Mouse (Mus musculus): Measurements from ENCODE around the gene Foxn1.
A peak's percentile ranks its signal among the peaks of the same experiment; 100 is the strongest.

The Foxn1 gene

DNA sequence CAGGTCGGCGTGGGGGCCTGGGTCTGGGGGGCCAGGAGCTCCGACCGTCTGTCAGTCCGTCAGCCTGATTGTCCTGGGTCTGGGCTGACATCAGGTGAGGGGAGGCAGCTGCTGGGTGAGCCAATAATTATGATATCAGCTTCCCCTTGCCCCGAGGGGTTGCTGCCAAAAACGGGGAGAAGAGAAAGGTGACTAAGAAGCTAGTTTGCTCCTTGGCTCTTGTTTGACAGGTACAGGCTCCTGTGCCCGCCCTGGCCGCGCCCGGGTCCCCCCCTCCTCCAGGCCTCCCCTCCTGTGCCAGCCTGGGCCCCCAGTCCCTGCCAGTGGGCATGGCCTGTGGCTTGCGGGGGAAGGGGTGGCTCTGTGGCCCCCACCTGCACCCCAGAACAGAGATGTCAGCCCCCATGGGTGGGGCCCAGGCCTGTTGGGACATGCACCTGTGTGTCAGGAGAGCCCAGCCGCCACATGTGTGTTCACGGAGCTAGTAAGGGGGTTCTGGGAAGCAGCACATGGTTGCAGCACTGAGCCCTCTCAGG, at the start of gene Foxn1:
TSS of gene Foxn1 (minus strand) at position 51 of the 536 bp plus-strand sequence.
- DNase-seq = no peak

DNA sequence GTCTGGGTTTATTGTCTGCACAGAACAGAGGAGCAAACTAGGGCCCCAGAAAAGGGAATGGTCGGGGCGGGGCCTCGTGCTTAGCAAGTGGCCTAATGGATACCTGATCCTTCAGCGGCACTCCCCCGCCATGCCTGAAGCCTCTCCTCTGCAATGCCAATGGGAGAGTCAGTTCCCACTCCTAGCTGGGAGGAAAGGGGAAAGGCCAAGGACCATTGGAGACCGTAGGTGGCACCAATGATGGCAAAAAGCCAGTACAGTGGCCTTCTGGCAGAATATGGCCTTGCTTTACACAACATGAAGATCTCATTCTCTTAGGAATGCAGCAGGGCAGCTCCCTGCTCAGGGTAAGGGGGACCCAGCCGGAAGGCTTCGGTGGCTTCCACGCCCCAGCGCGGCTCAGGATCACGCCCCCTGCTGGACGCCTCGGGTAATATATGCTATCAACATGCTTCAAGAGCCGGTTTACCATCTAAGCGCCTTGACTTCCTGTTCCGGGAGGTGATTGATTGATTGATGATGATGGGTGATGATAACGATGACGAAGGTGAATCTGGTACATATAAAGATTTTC, 49.5 kb upstream of the Foxn1 start:
- DNase-seq = peak in 1 of 2 experiments; percentile 50

DNA sequence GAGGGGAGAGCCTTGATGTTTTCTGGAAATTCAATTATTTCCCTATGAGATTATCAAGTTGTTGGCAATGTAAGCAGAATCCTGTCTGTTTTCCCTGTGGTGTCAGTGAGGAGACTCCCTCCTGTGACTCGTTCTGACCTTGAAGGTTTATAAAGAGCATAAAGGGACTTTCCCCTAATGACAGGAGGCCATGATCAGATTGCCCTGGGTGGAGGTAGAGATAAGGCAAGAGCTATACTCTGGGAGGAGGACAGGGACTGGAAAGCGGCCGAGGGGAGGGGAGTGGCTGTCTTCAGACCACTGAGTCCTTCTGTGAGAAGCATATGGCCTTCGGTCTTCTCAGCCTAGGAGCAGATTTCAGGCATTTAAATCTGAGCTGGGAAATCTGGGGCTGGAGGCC, 47.7 kb upstream of the Foxn1 start:
- DNase-seq = no peak

DNA sequence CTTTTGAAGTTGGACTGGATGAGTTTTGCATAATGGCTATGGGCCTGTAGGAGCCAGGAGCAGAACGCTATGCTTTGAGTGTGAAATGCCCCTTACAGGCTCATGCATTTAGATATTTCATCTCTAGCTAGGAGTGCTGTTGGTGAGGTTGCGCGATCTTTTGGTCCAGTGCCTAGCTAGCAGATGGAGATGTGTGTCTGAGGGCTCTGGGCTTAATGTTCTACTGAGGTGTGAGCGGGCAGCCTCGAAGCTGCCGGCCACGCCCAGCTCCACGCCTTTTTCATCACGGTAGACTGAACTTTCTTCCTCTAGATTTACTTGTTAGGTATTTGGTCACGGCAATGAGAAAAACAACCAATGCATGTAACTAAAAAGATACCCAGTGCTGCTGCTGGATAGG, 44.8 kb upstream of the Foxn1 start:
- peak; percentile 71 to 79 for DNase-seq

DNA sequence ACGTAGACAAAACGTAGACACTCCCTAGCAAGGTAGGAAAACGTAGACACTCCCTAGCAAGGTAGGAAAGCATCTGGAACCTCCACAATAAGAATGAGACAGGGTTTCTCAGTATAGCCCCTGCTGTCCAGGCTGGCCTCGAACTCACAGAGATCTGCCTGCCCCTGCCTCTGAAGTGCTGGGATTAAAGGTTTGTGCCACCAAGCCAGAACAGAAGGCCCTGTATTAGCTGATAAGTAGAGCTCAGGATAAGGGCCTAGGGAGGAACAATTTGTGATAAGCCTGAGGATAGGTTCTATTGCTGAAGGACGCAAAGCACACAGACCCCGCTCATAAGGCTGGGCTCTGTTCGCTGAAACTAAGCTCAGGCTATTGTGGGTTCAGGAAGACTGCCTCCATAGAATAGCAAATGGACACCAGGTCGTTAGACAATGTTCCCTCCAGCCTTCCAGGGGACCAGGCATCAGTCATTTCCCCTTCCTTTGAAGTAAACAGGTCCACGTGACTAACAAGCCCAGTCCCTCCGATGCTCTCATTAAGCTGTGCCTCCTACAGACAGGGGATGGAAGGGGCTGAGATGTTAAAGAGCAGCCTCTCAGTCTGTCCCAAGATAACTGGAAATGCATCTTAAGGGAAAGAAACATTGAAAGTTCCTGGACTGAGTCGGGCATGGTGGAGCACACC, 44.0 kb upstream of the Foxn1 start:
- DNase-seq = no peak

DNA sequence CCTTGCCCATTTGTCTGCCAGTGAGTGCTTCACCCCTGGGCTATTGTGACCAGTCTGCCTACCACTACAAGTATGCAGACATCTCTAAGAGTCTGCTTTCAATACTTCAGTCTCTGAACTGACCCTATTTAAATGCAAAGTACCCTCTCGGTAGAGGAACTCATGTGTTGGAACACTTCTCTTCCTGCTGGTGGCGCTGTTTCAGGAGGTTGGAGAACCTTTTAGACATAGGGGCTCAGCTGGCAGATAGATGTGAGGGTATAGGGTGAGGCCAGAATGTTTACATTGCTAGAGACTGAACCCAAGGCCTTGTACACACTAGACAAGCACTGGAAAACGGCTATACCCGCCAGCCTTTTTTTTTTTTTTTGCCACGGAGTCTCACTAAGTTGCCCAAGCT, 42.0 kb upstream of the Foxn1 start:
- DNase-seq = no peak

DNA sequence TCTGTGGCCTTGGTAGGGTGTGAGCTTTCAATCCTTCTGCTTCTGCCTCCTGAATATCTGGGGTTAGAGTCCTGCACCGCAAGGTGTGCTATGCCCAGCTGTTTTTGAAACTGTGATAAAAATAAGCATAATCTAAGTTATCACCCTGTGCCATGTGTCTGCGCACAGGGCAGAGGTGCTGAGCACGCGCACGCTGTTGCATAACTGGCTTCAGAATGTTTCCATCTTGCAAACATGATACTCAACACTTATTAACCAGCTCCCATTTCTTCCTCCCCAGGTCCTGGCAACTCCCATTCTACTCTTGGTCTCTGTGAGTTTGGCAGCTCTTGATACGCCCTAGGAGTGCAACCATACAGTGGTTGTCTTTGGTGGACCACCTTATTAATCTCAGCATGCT, 41.3 kb upstream of the Foxn1 start:
- peak; percentile 71 to 78 for DNase-seq

DNA sequence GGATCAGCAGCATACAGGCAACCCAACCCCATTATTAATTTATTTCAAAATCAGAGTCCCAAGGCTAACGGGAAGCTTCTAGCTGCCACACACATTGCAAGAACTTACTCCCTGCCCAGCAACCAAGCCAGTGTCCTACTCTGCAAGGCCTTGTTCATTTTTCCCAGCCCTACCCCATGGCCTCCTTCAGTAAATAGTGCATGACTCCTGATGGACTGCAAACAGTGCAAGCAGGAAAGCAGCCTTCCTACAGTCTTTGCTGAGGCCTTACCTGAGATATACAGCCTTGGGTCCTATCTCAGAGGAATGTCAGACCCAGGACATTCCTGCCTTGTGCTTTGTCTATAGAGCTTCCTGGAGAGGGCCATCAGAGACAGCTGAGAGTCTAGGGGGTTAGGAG, 39.2 kb upstream of the Foxn1 start:
- DNase-seq = no peak

DNA sequence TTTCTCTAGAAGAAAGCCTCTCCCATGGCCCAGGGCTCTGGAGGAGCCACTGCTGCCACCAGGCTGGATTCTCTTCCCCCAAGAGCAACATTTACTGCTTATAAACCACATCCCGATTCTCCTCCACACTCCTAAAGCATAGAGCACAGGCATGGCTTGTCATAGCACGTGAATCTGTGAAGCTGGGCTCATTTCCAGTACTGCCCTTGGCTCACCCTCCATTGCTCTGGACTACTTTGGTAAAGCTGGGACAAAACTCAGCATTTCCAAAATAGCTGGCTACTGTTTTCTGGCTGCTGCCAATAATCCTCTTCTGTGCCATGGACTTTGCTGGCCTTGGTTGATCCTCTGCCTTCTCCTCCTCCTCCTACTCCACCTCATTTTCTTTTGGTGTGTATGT, 38.0 kb upstream of the Foxn1 start:
- peak; percentile 67 to 75 for DNase-seq

DNA sequence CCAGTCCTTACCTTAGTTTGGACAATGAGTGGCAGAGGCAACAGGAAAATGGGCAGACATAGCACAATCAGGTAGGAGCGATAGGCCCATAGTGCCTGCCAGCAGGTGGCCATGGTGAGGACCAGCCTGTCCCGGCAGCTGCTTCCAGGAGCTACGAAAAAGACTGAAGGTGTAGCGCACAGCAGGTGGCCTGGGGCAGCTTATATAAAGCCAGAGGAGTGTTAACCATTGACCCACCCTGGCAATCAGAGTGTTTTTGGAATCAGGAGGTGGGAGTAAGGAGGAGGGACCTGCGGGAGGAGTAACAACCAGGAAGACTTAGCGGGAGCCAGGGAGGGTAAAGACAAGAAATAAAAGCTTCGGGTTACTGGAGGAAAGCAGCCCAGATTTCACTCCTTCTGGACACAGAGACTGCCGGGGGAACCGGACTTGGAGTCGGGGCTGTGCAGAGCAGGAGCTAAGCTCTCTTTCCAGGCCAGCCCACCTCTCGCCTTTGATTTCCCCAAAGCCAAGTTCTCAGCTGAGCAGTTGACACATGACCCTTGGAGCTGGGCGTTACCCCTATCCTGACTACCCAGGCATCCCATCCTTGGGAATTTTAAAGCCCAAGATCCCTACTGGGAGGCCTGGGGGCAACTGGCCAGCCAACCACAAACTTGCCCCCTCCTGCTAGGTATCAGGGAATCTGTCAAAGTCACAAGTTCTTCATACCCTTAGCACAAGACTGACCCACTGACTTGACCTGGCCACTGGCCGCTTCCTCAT, 35.9 kb upstream of the Foxn1 start, which contains the start of gene Slc13a2:
TSS of gene Slc13a2 (minus strand) at position 163 of the 765 bp plus-strand sequence.
- peak; percentile 89 to 90 for DNase-seq

DNA sequence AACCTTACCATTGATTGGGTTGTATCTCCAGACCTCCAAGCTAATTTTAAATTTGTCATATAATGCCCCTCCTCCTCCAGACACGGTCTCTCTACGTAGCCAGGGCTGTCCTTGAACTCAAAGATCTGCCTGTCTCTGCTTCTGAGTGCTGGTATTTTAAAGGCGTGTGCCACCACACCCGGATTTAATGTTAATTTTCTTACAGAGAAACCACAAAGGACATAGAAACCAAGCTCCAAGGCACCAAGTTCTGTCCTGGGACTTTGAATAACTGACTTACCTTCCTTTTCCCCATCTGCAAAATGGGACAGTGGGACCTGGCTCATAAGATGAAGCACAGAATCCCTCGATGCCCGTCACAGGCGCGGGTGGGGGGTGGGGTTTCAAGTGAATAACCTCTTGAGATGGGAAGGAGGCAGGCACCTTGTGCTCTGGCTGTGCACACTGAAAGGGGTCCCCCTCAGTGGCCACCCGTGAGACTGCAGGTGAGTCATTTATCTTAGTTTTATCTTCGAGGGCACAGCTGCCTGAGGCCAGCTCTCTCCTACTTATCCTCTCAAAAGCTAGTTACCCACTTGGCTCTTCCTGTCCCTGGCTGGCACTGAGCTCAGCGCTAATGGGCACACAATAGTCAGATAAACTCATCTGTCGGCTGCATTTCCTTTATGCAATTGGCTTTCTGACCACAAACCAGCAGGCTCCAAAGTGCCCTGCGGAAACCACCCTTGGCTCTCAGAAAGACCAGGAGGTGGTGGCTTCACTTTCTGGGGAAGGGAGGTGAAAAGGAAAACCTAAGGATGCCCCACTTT, 35.0 kb upstream of the Foxn1 start:
- no peak for DNase-seq

DNA sequence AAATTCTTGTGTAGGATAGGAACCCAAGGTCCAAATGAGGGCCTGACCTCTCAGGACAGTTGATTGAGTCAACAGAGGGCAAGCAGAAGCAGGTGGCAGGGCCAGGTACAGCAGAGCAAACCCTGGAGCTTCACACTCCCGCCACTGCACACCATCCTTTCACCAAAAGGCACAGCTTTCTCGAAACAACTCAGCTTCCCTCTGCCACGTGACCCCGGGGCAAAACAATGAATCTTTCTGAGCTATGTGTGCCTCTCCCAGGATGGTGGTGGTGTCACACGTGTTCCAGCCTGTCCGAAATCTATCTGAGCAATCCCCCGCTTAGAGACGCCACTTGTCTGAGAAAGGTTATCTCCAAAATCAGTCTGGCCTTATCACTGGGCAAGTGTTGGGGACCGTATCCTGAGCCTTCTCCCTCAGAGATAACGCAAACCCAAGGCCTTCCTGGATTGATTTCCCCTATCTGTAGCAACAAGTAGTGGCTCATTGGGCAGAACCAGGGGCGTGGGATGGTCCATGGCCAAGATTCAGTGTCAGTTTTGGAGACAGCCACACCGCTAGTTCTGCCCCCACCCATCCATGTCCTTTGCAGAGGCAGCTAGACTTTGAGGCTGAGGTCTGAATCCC, 34.0 kb upstream of the Foxn1 start:
- no peak for DNase-seq

DNA sequence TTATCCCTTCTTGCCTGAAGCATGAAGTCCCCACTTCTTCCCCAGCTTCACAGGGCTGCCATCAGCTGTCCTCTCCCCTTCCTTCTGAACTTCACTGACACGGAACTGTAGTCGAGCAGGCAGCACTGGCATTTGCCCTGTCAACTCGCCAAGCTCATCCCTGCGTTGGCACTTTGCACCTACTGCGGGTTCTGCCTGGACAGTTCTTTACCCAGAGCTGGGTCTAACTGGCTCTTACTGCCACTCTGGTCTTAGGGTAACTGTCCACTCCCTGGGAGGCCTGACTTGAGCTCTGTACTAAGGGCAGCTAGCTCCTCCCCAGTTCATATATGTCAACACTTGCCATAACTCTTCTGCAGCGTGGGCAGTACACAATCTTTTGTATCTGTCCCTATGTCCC, 30.5 kb upstream of the Foxn1 start:
- DNase-seq = peak; percentile 93

DNA sequence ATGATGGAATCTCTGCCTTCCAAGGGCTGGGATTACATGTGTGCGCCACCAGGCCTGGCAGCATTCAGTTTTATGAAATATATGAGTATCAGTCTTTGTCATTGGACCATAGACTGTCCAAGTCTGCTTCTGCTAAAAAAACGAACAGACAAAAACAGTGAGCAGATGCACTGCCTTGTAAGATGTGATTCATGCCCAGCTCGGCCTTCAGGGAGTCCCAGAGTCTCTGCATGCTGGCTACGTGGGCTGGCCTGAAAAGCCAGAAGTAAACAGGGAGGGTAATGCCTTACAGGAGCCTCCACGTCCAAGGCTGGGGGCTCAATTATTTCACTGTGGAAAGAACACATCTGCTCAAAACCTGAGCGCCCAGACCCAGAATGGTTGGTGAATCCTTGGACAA, 26.5 kb upstream of the Foxn1 start:
- DNase-seq = no peak

DNA sequence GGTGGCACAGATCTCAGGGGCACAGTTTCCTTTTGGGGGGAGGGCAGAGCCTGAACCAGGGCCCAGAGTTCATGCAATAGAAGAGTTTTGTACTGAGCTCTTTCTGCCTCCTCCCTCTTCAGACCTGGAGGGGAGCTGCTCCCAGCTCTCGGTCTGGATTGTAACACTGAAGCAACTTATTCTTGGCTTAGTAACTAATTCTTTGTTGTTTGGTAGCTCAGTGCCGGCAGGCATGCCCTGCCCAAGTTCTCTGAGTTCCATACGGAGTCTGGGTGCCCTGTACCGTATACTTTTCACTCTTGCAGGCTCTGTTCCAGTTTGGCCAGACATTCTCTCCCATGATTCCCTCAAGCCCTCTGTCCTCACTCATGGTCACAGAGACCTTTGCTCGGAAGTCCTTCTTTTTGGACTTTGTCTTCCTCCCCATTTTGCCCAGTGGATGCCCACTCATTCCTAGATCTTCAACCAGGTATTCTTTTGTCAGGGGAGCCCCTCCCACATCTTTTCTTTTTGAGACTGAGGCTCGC, 26.0 kb upstream of the Foxn1 start:
- DNase-seq = peak; percentile 64 to 71

DNA sequence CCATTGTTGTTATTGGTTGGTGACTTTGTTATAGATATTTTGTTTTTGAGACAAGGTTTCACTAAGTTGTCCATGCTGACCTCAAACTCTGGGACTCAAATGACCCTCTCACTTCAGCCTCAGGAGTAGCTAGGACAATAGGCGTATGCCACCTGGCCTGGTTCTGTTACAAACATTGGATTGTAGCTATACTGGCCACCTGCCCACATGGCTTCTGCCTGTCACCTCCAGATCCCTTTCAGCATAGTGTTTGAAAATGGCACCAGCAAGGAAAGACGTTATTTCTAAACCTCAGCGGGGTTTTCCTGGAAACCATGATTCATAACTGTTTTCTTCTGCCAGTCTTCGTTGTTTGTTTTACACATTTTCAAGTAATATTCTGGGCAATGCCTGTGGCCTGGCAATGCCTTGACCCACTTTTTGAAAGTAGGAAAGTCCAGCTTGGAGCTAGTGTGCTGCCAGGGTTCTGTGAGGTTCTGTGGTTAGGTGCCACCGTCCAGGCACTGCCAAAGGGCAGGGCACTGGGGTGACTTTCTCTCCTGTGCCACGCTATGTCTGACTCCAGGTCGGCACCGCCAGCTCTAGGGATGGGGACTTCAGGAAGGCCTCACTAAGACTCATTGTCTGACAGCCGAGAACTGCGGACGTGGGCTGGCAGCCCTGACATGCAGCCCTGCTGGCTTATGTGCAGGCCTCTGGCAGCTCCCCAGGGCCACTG, 25.4 kb upstream of the Foxn1 start:
- no peak for DNase-seq

DNA sequence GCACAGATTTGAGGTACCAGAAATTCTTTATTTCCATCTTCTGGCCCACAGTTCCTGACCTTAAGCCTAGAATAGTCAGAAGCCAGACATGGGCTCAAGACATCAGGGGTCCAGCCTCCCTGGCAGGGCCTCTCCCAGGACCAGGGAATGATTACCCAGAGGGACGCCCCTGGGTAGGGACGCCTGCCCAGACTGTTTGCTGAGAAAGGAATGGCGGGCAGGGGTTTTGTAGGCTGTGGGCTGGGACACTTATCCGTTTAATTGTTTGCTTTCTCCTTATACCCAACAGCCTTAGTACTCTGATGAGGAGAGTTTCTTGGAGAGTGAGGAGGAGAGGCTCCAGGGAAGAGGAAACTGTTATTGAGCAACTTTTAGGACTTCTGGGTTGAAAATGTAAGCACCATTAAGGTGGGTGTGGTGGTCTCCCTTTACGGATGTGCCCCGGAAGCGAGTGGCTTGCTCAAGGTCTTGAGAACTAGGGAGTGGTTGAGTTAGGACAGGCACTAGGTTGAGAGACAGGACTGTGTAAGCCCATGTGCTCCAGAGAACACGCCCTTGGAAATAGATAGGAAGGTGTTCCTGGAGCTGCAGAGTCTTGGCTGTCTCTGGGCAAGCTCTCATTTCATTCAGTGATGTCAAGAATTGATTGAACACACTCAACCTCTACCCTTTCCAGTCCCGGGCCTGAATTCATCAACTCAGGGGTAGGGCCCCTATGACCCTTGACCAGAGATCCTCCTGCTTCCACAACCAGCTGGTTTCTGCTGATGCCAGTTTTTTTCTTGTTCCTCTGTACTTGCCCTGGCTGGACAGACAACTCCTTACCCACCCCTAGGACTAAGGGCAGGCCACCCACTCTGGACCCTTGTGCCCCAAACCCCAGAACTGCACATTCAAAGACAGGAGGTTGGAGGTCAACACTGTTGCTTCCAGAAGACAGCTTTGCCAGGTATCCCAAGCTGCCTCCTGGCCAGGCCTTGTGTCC, 22.2 kb upstream of the Foxn1 start:
- peak; percentile 66 to 88 for DNase-seq

DNA sequence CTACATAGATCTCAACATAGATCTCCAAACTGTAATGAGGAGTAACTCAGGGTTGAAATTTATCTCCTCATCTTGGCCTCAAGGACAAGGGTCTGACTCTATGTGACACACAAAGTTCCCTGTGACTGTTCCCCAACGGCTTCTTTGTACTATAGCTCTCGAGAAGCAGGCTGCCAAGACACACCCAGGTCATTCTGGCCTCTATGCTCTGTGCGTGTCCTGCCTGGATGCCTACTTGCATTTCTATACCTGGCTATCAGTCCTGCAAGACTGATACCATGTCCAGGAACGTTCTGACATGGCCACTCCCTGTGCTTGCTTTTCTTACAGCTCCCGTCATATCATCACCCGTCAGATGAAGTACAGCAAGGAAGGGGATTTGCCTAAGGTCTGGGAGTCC, 15.7 kb upstream of the Foxn1 start:
- no peak for DNase-seq

DNA sequence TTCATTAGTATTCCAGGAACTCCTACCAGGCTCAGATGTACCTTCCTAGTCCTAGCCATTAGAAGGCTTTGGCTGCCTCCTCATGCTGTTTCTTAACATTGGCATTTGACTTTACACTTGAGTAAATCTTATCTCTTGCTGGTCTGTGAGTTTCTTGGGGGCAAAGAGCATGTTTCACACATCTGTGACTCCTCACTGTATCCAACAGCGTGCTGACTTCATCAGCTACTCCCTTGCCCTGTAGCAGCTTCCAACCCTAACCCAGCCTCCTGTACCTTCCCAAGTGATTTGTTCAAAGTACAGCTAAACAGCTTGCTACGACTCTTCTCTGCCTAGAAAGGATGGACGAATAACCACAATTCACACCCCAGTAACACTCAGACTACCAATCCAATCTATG, 15.1 kb upstream of the Foxn1 start:
- DNase-seq = peak; percentile 59 to 79

DNA sequence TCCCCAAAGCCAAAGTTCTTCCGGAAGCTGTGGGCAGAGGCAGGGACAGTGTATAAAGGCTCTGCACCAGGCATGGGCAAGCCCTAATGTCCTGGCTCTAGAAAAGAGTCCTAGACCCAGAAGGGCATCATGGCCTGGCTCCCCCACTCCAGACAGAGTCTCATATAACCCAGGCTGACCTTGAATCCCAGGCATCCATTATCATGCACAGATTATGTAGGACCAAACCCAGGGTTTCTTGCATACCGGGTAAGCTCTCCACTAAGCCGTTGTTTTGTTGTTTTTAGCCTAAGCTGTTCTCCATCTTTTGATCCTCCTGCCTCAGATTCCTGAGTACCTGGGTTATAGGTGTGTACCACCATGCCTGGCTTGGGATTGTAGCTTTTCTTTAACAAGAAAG, 14.6 kb upstream of the Foxn1 start:
- DNase-seq = no peak
